Mouse (Mus musculus) stomach, embryonic 16.5 days (tissue): ENCODE data around the gene Nup210. TPM values are rescaled to one million over a fixed set of nuclear protein-coding genes. Genes with fewer than 3 reads are reported as not detected.

Experiments used
- ATAC-seq: fragments of 200-750 bp; cut with Nextera tagmentation; 2 replicates; pipeline ENCODE4 v1.8.0; 2017; ENCODE audit warnings: moderate number of reproducible peaks, moderate TSS enrichment; ENCODE audit not compliant: insufficient read depth, low FRiP score
- H3K27ac ChIP-seq: fragments of 300-500 bp; sonication (generic); 2 replicates; pipeline ENCODE4 v1.5.1; 2014; ENCODE audit warnings: low read length
- H3K27me3 ChIP-seq: fragments of 300-500 bp; sonication (generic); 2 replicates; pipeline ENCODE4 v1.6.1; 2014; ENCODE audit warnings: low read length, control low read depth, mixed read lengths; ENCODE audit not compliant: control insufficient read depth, insufficient read depth
- H3K36me3 ChIP-seq: fragments of 300-500 bp; sonication (generic); 2 replicates; pipeline ENCODE4 v1.6.1; 2014; ENCODE audit warnings: low read length; ENCODE audit not compliant: control insufficient read depth, insufficient read depth
- H3K4me1 ChIP-seq: fragments of 300-500 bp; sonication (generic); 2 replicates; pipeline ENCODE4 v1.6.1; 2014; ENCODE audit warnings: low read length, control low read depth, mixed read lengths; ENCODE audit not compliant: control insufficient read depth, insufficient read depth
- H3K4me2 ChIP-seq: fragments of 300-500 bp; sonication (generic); 2 replicates; pipeline ENCODE4 v1.6.1; 2014; ENCODE audit warnings: low read depth, low read length, mixed read lengths
- H3K4me3 ChIP-seq: fragments of 300-500 bp; sonication (generic); replicated peaks from 2 replicates; pipeline ENCODE4 v1.5.1; 2014; ENCODE audit warnings: mild to moderate bottlenecking, low read length
- H3K9ac ChIP-seq: fragments of 300-500 bp; sonication (generic); 2 replicates; pipeline ENCODE4 v1.6.1; 2014; ENCODE audit warnings: low read length
- H3K9me3 ChIP-seq: fragments of 300-500 bp; sonication (generic); replicated peaks from 2 replicates; pipeline ENCODE4 v1.6.1; 2016; ENCODE audit warnings: low read length, control low read depth; ENCODE audit not compliant: control insufficient read depth
- WGBS: fragments of 180-500 bp; shearing (Covaris S2); extraction: QIAGEN DNeasy Blood & Tissue Kit; methylation state at CpG from one replicate; pipeline ENCODE4 v1.1.7; 2014; 5-methylcytosine and 5-hydroxymethylcytosine counted together
- polyA plus RNA-seq: library from polyadenylated mRNA; unstranded; fragments of >200 nt; fragmentation: Nextera tagmentation; extraction: Ambion mirVana; gene quantifications from 2 replicates; pipeline ENCODE4 v1.2.1, GENCODE M21; 2015

Nup210 gene
- polyA plus RNA-seq, 1 experiment from 2014 or later: 12.9 TPM

- no peak overlapping the region for H3K4me2 ChIP-seq
- H3K9ac ChIP-seq: no peak overlapping the region
- no peaks in the 10 kb centered on the region for H3K27me3 ChIP-seq
- H3K27ac ChIP-seq: no peak overlapping the region
- no peak for ATAC-seq
- H3K36me3 ChIP-seq: no peaks in the 10 kb centered on the region
- H3K9me3 ChIP-seq: no peaks in the 10 kb centered on the region
- WGBS: 78% methylated on average over 5 of the region's 5 CpGs
- H3K4me1 ChIP-seq: no peaks in the 10 kb centered on the region
- H3K4me3 ChIP-seq: no peak overlapping the region
Measured at GRCm38 (mm10) chr6:91041287-91041686, 75.3 kb downstream of the Nup210 start.

GRCm38 (mm10) chr6:91028256-91028655, 88.4 kb downstream of the Nup210 start:
- Histone ChIP-seq H3K9me3 (no peaks in the 10 kb centered on the region), H3K27ac (no peak overlapping the region), H3K9ac (no peak overlapping the region), H3K4me1 (0 out of 2 replicates have a peak, but pooled peaks cover 4% of the 10 kb centered on the region), H3K36me3 (no peaks in the 10 kb centered on the region), H3K27me3 (no peaks in the 10 kb centered on the region), H3K4me2 (no peak overlapping the region), H3K4me3 (no peak overlapping the region)
- no peak for ATAC-seq
- WGBS: 85% methylated on average over 5 of the region's 5 CpGs

- 77% methylated on average over 7 of the region's 7 CpGs for WGBS
- no peak overlapping the region for H3K27ac ChIP-seq
- ATAC-seq: no peak
Measured at GRCm38 (mm10) chr6:91020810-91021209, 95.8 kb downstream of the Nup210 start.

GRCm38 (mm10) chr6:91016600-91017230, 99.9 kb downstream of the Nup210 start:
- H3K27ac ChIP-seq: no peak overlapping the region
- no peaks in the 10 kb centered on the region for H3K9me3 ChIP-seq
- WGBS: 70% methylated on average over 7 of the region's 7 CpGs
- no peak overlapping the region for H3K9ac ChIP-seq
- ATAC-seq: no peak
- no peaks in the 10 kb centered on the region for H3K4me1 ChIP-seq
- H3K27me3 ChIP-seq: no peaks in the 10 kb centered on the region
- no peak overlapping the region for H3K4me2 ChIP-seq
- H3K36me3 ChIP-seq: no peaks in the 10 kb centered on the region
- no peak overlapping the region for H3K4me3 ChIP-seq

More at GRCm38 (mm10) chr6:91020810-91021209, 95.8 kb downstream of the Nup210 start:
- Histone ChIP-seq H3K4me3 (no peak overlapping the region), H3K27me3 (no peaks in the 10 kb centered on the region), H3K4me1 (0 out of 2 replicates have a peak, but pooled peaks cover 4% of the 10 kb centered on the region), H3K4me2 (no peak overlapping the region), H3K36me3 (no peaks in the 10 kb centered on the region), H3K9ac (no peak overlapping the region), H3K9me3 (no peaks in the 10 kb centered on the region)

GRCm38 (mm10) chr6:91014198-91014958, 102.3 kb downstream of the Nup210 start:
- Histone ChIP-seq H3K4me2 (no peak overlapping the region), H3K9ac (no peak overlapping the region)

GRCm38 (mm10) chr6:91012458-91012857, 104.2 kb downstream of the Nup210 start:
- H3K4me2 ChIP-seq: no peak overlapping the region
- H3K27me3 ChIP-seq: no peaks in the 10 kb centered on the region
- H3K4me3 ChIP-seq: no peak overlapping the region
- no peaks in the 10 kb centered on the region for H3K9me3 ChIP-seq
- ATAC-seq: no peak
- H3K9ac ChIP-seq: no peak overlapping the region
- WGBS: 51% methylated on average over 3 of the region's 3 CpGs
- H3K4me1 ChIP-seq: no peaks in the 10 kb centered on the region
- H3K27ac ChIP-seq: no peak overlapping the region
- no peaks in the 10 kb centered on the region for H3K36me3 ChIP-seq

More at GRCm38 (mm10) chr6:91014198-91014958, 102.3 kb downstream of the Nup210 start:
- no peaks in the 10 kb centered on the region for H3K4me1 ChIP-seq
- no peaks in the 10 kb centered on the region for H3K36me3 ChIP-seq
- 60% methylated on average over 9 of the region's 9 CpGs for WGBS
- H3K4me3 ChIP-seq: no peak overlapping the region
- H3K27ac ChIP-seq: no peak overlapping the region
- H3K27me3 ChIP-seq: no peaks in the 10 kb centered on the region
- H3K9me3 ChIP-seq: no peaks in the 10 kb centered on the region
- no peak; the same call in 1 of the 2 replicates for ATAC-seq

GRCm38 (mm10) chr6:91011568-91011967, 105.1 kb downstream of the Nup210 start:
- ATAC-seq: no peak
- no peak overlapping the region for H3K4me2 ChIP-seq
- H3K36me3 ChIP-seq: no peaks in the 10 kb centered on the region
- no peaks in the 10 kb centered on the region for H3K27me3 ChIP-seq
- H3K4me1 ChIP-seq: no peaks in the 10 kb centered on the region
- 58% methylated on average over 4 of the region's 4 CpGs for WGBS
- H3K4me3 ChIP-seq: no peak overlapping the region
- no peaks in the 10 kb centered on the region for H3K9me3 ChIP-seq
- H3K27ac ChIP-seq: no peak overlapping the region
- H3K9ac ChIP-seq: no peak overlapping the region

GRCm38 (mm10) chr6:91008284-91008830, 108.3 kb downstream of the Nup210 start:
- Histone ChIP-seq H3K4me1 (no peaks in the 10 kb centered on the region), H3K36me3 (no peaks in the 10 kb centered on the region), H3K4me3 (no peak overlapping the region), H3K27ac (no peak overlapping the region), H3K4me2 (no peak overlapping the region), H3K27me3 (no peaks in the 10 kb centered on the region), H3K9me3 (no peaks in the 10 kb centered on the region), H3K9ac (no peak overlapping the region)
- WGBS: 72% methylated on average over 3 of the region's 3 CpGs
- no peak for ATAC-seq

- H3K4me1 ChIP-seq: no peaks in the 10 kb centered on the region
- H3K27me3 ChIP-seq: no peaks in the 10 kb centered on the region
- H3K4me2 ChIP-seq: no peak overlapping the region
- no peak overlapping the region for H3K4me3 ChIP-seq
- no peak overlapping the region for H3K9ac ChIP-seq
- H3K27ac ChIP-seq: no peak overlapping the region
- H3K9me3 ChIP-seq: no peaks in the 10 kb centered on the region
- 62% methylated on average over 2 of the region's 2 CpGs for WGBS
- H3K36me3 ChIP-seq: no peaks in the 10 kb centered on the region
- no peak for ATAC-seq
Measured at GRCm38 (mm10) chr6:91007207-91007606, 109.4 kb downstream of the Nup210 start.
